Mouse (Mus musculus) embryonic fibroblast, embryonic 13.5 days (primary cell): ENCODE data around the gene Mlip.

Experiments
- CTCF ChIP-seq: IDR thresholded peaks from 2 replicates; pipeline ENCODE4 v1.5.1; 2011; ENCODE audit warnings: mild to moderate bottlenecking, control low read depth, low read length, moderate library complexity, borderline replicate concordance; ENCODE audit not compliant: insufficient read depth
- POLR2A ChIP-seq: IDR thresholded peaks from 2 replicates; pipeline ENCODE4 v1.6.1; 2011; ENCODE audit warnings: low read depth, mild to moderate bottlenecking, control low read depth, low read length, moderate library complexity

DNA sequence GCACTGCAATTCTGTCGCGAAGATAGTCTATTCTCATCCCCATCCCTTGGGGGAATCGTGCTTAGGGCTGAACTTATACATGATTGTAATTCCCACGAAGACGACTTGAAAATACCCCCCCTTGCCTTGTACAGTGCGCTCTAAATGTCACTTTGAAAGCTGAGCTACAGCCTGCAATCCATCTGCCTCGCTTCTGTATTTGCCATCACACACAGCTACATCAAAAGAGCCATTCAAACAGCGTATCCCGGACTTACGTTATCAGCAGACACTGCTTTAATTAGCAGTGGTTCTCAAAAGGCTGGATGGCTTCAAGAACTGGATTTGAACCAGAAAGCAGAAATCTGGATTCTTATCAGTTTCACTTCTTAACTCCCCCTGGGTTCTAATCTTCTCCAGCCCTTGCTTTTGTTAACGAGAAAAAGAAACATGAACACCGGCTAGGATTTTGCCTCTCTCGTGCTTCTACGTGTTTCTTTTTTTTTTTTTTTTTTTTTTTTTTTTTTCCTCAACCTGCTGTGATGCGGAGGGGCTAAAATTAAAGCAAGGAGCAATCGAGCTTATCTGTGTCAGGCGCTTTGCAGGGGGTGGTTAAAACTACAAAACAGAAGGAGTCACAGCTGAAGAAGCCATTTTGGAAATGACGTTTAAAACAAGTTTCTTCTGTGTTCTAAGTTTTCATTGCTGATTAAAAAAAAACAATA, 12.5 kb downstream of the Mlip start:
- TF ChIP-seq CTCF (no peak), POLR2A (no peak)
